Mouse (Mus musculus) liver, adult 2 months (tissue): Measurements from ENCODE around the gene Pygm.

Experiments used
- CTCF ChIP-seq: fragments of 200-500 bp; IDR thresholded peaks from 2 replicates; pipeline ENCODE4 v1.5.1; 2011; ENCODE audit warnings: low read depth, low read length, control low read depth
- POLR2A ChIP-seq: fragments of 200-500 bp; IDR thresholded peaks from 2 replicates; pipeline ENCODE4 v1.6.1; 2011; ENCODE audit warnings: low read length, control low read depth; ENCODE audit not compliant: insufficient read depth; ENCODE audit errors: extremely low read depth

DNA sequence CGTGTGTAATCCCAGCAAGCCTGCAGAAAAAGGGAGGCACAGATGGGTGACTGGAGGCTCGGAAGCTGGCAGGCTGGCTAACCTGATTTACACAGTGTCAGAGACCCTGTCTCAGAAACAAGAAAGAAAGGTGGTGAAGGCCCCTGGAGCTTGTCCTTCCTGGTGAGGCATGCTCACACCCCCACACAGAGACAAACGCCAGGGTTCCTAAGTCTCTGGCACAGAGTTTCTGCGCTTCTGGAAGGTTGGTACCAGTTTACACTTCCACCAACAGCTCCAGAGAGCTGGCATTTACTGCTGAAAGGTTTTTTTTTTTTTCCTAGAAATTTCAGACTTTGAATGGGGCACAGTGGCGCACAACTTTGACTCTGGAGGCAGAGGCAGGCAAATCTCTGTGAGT lies 12.0 kb downstream of the Pygm start:
- no peak for TF ChIP-seq CTCF
- no peak for TF ChIP-seq POLR2A
